Mouse (Mus musculus) CH12.LX (cell line): ENCODE data around the gene Stat2. TPM values are rescaled to one million over a fixed set of nuclear protein-coding genes. Genes with fewer than 3 reads are reported as not detected.
A peak's percentile ranks its signal among the peaks of the same experiment; 100 is the strongest.

Experiments
- DNase-seq: peaks from one replicate; pipeline ENCODE4 v3.0.0-alpha.2; 2013; ENCODE audit errors: extremely low read depth
- H3K27ac ChIP-seq: 2 replicates; pipeline ENCODE4 v1.5.1; 2012; ENCODE audit warnings: low read depth, mild to moderate bottlenecking, control low read depth, moderate library complexity; ENCODE audit not compliant: insufficient read depth
- H3K27me3 ChIP-seq: replicated peaks from 2 replicates; pipeline ENCODE3; 2012; ENCODE audit warnings: inconsistent platforms
- H3K36me3 ChIP-seq, 2 experiments: replicated peaks in 1 of 2; 2 replicates each; pipeline versions ENCODE3 to v1.6.1; 2012; ENCODE audit warnings: inconsistent platforms in 1 of 2, low read length in 1 of 2, mild to moderate bottlenecking in 1 of 2, mixed read lengths in 1 of 2, moderate library complexity in 1 of 2; ENCODE audit not compliant: control insufficient read depth in 1 of 2, insufficient read depth in 1 of 2
- H3K4me1 ChIP-seq, 2 experiments: 2 replicates each; pipeline ENCODE4 v1.6.1; 2012; ENCODE audit warnings: inconsistent platforms in 1 of 2, moderate library complexity in 1 of 2; ENCODE audit not compliant: insufficient read depth in 2 of 2, control insufficient read depth in 1 of 2
- H3K4me2 ChIP-seq: 2 replicates; pipeline ENCODE4 v1.6.1; 2012; ENCODE audit warnings: low read depth, mild to moderate bottlenecking, control low read depth; ENCODE audit not compliant: poor library complexity, insufficient read depth, severe bottlenecking
- H3K4me3 ChIP-seq, 3 experiments: fragments of 150-350 bp in 1 of 3; sonication (generic) in 1 of 3; replicated peaks in 1 of 3; 2 replicates each; pipeline versions ENCODE3 to v1.5.1; 2011 to 2012; ENCODE audit warnings: low read depth in 2 of 3, low read length in 2 of 3, mild to moderate bottlenecking in 2 of 3, moderate library complexity in 2 of 3, control low read depth in 1 of 3, improper control_type of control experiment in 1 of 3, inconsistent platforms in 1 of 3, mixed read lengths in 1 of 3; ENCODE audit not compliant: poor library complexity in 1 of 3
- H3K79me2 ChIP-seq: replicated peaks from 2 replicates; pipeline ENCODE4 v1.6.1; 2012; ENCODE audit warnings: mild to moderate bottlenecking, moderate library complexity; ENCODE audit not compliant: control insufficient read depth, poor library complexity, insufficient read depth, severe bottlenecking; ENCODE audit errors: extremely low read depth
- H3K9ac ChIP-seq: 2 replicates; pipeline ENCODE4 v1.6.1; 2012; ENCODE audit warnings: low read depth, mild to moderate bottlenecking, control low read depth, moderate library complexity; ENCODE audit not compliant: insufficient read depth
- H3K9me3 ChIP-seq: replicated peaks from 2 replicates; pipeline ENCODE3; 2012; ENCODE audit warnings: low read length, inconsistent platforms, mixed read lengths
- BHLHE40 ChIP-seq: IDR thresholded peaks from 2 replicates; pipeline ENCODE4 v1.6.1; 2011; ENCODE audit warnings: mild to moderate bottlenecking, low read depth, low read length, improper control_type of control experiment
- CHD1 ChIP-seq: IDR thresholded peaks from 2 replicates; pipeline ENCODE4 v1.6.1; 2012; ENCODE audit warnings: low read depth, low read length, improper control_type of control experiment, inconsistent platforms
- CHD2 ChIP-seq: IDR thresholded peaks from 2 replicates; pipeline ENCODE4 v1.6.1; 2011; ENCODE audit warnings: low read length, improper control_type of control experiment
- ELF1 ChIP-seq: IDR thresholded peaks from 2 replicates; pipeline ENCODE4 v1.6.1; 2014; ENCODE audit warnings: low read depth, mild to moderate bottlenecking, inconsistent platforms, low read length, improper control_type of control experiment
- GABPA ChIP-seq: IDR thresholded peaks from 2 replicates; pipeline ENCODE4 v1.6.1; 2012; ENCODE audit warnings: low read depth, low read length, improper control_type of control experiment, inconsistent platforms; ENCODE audit not compliant: insufficient replicate concordance
- JUN ChIP-seq: IDR thresholded peaks from 2 replicates; pipeline ENCODE4 v1.6.1; 2011; ENCODE audit warnings: low read depth, mild to moderate bottlenecking, low read length, improper control_type of control experiment, moderate library complexity; ENCODE audit not compliant: insufficient read depth
- KAT2A ChIP-seq: IDR thresholded peaks from 2 replicates; pipeline ENCODE4 v1.6.1; 2012; ENCODE audit warnings: low read length, improper control_type of control experiment, inconsistent platforms; ENCODE audit not compliant: insufficient replicate concordance
- MAX ChIP-seq: IDR thresholded peaks from 2 replicates; pipeline ENCODE4 v1.6.1; 2011; ENCODE audit warnings: low read length, improper control_type of control experiment
- MAZ ChIP-seq: IDR thresholded peaks from 2 replicates; pipeline ENCODE4 v1.6.1; 2012; ENCODE audit warnings: low read depth, mild to moderate bottlenecking, inconsistent platforms, low read length, improper control_type of control experiment, moderate library complexity
- MXI1 ChIP-seq: IDR thresholded peaks from 2 replicates; pipeline ENCODE4 v1.6.1; 2011; ENCODE audit warnings: mild to moderate bottlenecking, low read depth, low read length, improper control_type of control experiment
- RAD21 ChIP-seq: IDR thresholded peaks from 2 replicates; pipeline ENCODE4 v1.6.1; 2011; ENCODE audit warnings: low read depth, mild to moderate bottlenecking, low read length, improper control_type of control experiment, moderate library complexity
- RCOR1 ChIP-seq: conservative IDR thresholded peaks from 2 replicates; pipeline ENCODE4 v1.6.1; 2012; ENCODE audit warnings: low read depth, mild to moderate bottlenecking, inconsistent platforms, low read length, improper control_type of control experiment
- SIN3A ChIP-seq: IDR thresholded peaks from 2 replicates; pipeline ENCODE4 v1.6.1; 2012; ENCODE audit warnings: low read length, improper control_type of control experiment, inconsistent platforms
- TCF12 ChIP-seq: IDR thresholded peaks from 2 replicates; pipeline ENCODE4 v1.6.1; 2014; ENCODE audit warnings: low read depth, mild to moderate bottlenecking, inconsistent platforms, low read length, improper control_type of control experiment
- USF1 ChIP-seq: IDR thresholded peaks from 2 replicates; pipeline ENCODE4 v1.6.1; 2014; ENCODE audit warnings: low read depth, mild to moderate bottlenecking, inconsistent platforms, low read length, improper control_type of control experiment
- USF2 ChIP-seq: conservative IDR thresholded peaks from 2 replicates; pipeline ENCODE4 v1.6.1; 2011; ENCODE audit warnings: low read depth, low read length, improper control_type of control experiment
- ZC3H11A ChIP-seq: IDR thresholded peaks from 2 replicates; pipeline ENCODE4 v1.6.1; 2012; ENCODE audit warnings: low read depth, mild to moderate bottlenecking, inconsistent platforms, low read length, improper control_type of control experiment
- ZNF384 ChIP-seq: IDR thresholded peaks from 2 replicates; pipeline ENCODE4 v1.6.1; 2012; ENCODE audit warnings: low read depth, low read length, improper control_type of control experiment, inconsistent platforms
- dilution Hi-C: fragments of 300-500 bp; cut with MboI; formaldehyde crosslinking; loops from 2 replicates; pipeline ENCODE4 v1.14.3; 2020; ENCODE audit warnings: low sequenced_read_pairs; ENCODE audit not compliant: extremely low pct_unique_long_range_greater_than_20kb, extremely low pct_ligation_motif_present
- in situ Hi-C: fragments of 300-500 bp; cut with MboI; formaldehyde crosslinking; loops from 3 replicates; pipeline ENCODE4 v1.14.3; 2019; ENCODE audit warnings: low sequenced_read_pairs, low pct_ligation_motif_present, low pct_unique_long_range_greater_than_20kb, mixed read lengths
- polyA plus RNA-seq: library from polyadenylated mRNA; unstranded; fragments of >175 nt; gene quantifications from 2 replicates; pipeline ENCODE4 v1.2.1, GENCODE M21; 2012; ENCODE audit warnings: low read depth; ENCODE audit not compliant: insufficient read length
- total RNA-seq, 2 experiments: library from RNA; depleted of rRNA; stranded (reverse); fragments of 300-350 nt in 1 of 2; fragments of >200 nt in 1 of 2; gene quantifications; 2 replicates each; pipeline ENCODE4 v1.2.3; 2012 to 2014

Stat2 gene
- total and polyA plus RNA-seq, 3 experiments: 3.3 to 14.6 (median 12.5) TPM

- dilution Hi-C loops (no loop called here), in situ Hi-C loops (no loop called here)
- H3K27me3 ChIP-seq: no peaks in the 10 kb centered on the region
- peaks cover 17 to 49% of the 10 kb centered on the region in 2 experiments for H3K4me1 ChIP-seq
- H3K4me3 ChIP-seq: peak overlapping the region; percentile 70 to 95 (median 80)
- peak overlapping the region; percentile 58; the same call in 1 of the 2 replicates for H3K27ac ChIP-seq
- H3K9ac ChIP-seq: peak overlapping the region; percentile 98
- DNase-seq: no peak
- peaks cover 3 to 13% of the 10 kb centered on the region in 2 experiments for H3K36me3 ChIP-seq
- TF ChIP-seq MAZ (no peak), USF2 (no peak), USF1 (no peak), ZNF384 (no peak), BHLHE40 (no peak), CHD1 (no peak), ELF1 (no peak), KAT2A (no peak), TCF12 (no peak), MAX (no peak)
- H3K9me3 ChIP-seq: no peaks in the 10 kb centered on the region
- H3K79me2 ChIP-seq: no peaks in the 10 kb centered on the region; the same call in 1 of the 2 replicates
- peak overlapping the region; percentile 97 for H3K4me2 ChIP-seq
These were observed 32.0 kb downstream of the Stat2 start for GRCm38 (mm10) chr10:128302357-128302756.

GRCm38 (mm10) chr10:128302785-128303125, 32.4 kb downstream of the Stat2 start:
- DNase-seq: no peak
- in situ Hi-C loops: no loop called here
- H3K27me3 ChIP-seq: no peaks in the 10 kb centered on the region
- peak overlapping the region; percentile 70 to 95 (median 80) for H3K4me3 ChIP-seq
- no peaks in the 10 kb centered on the region; the same call in 1 of the 2 replicates for H3K79me2 ChIP-seq
- peaks cover 3 to 14% of the 10 kb centered on the region in 2 experiments for H3K36me3 ChIP-seq
- no peak for TF ChIP-seq ZC3H11A
- TF ChIP-seq MXI1: no peak; the same call in 1 of the 2 replicates
- no peak for TF ChIP-seq MAX
- TF ChIP-seq CHD1: no peak
- no peak for TF ChIP-seq CHD2
- TF ChIP-seq RCOR1: peak; percentile 81
- TF ChIP-seq USF1: no peak
- no peak for TF ChIP-seq GABPA
- 0 out of 2 replicates have a peak, but pooled peaks have one; percentile 18 for TF ChIP-seq JUN
- no peak for TF ChIP-seq RAD21
- no peak for TF ChIP-seq SIN3A
- no peak for TF ChIP-seq ZNF384
- dilution Hi-C loops: no loop called here
- peak overlapping the region; percentile 58 for H3K27ac ChIP-seq
- H3K4me2 ChIP-seq: peak overlapping the region; percentile 97
- H3K9me3 ChIP-seq: no peaks in the 10 kb centered on the region
- H3K4me1 ChIP-seq: peaks cover 15 to 45% of the 10 kb centered on the region in 2 experiments
- H3K9ac ChIP-seq: peak overlapping the region; percentile 98
